Mouse (Mus musculus) fat pad, adult 2 months (tissue): ENCODE data around the gene Rnf130.
"Not testable (repeated sequence)": the region's sequence is repeated elsewhere in the genome, so short reads cannot be mapped to it uniquely, and the experiment has no call there.

Experiments used
- DNase-seq: peaks from one replicate; pipeline ENCODE4 v3.0.0-alpha.2; 2011; ENCODE audit warnings: low read depth, low spot score; ENCODE audit errors: extremely low read depth

The Rnf130 gene

DNA sequence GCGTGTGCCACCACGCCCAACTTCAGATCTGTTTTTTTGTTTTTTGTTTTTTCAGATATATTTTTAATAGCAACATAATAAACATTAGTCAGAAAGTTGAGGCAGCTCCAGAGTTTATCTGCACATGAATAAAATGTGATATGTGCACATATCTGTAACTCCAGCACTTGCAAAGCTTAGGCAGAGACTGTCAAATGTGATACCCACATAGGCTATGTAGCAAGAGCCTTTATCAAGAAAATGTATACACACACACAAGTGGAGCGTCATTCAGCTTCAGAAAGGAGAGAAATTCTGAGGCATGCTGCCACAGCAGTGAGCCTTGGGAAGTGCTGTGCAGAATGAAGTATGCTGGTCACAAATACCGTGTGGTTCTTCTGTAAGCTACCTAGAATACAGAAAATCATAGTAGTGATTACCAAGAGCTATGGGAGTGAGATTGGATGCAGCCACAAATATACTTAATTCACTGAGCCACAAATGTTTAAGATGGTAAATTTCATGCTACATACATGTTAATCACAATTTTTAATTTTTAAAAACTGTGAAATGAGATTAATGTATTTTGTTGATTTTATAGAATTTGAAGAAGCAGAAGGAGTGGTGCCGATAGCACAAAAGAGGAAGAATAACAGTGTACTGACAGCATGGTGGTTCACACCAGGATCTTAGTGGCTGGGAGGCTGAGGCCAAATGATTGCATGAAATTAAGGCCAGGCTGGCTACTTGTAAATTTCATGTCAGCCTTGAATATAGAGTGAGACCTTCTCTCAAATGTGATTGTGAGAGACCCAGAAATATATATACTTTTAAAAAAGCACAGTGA is 56.4 kb downstream of the Rnf130 start:
- DNase-seq: no peak

DNA sequence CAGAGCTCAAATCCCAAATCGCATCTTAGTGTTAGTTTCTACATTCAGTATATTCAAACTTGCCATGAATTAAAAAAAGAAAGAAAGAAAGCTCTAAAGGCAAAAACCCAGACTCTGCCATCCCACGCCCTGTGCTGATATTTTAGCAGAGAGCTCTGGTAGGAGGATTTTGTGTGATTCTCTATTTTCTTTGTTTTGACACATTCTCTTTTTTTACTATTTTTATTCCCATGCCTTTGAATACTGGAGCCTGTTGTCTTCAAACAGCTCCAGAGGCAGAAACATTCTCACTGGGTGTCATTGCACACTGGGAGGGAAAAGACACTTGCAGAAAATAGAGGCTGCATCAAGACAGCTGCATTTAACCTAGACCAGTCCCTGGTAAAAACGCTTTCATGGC is 61.1 kb downstream of the Rnf130 start:
- DNase-seq: no peak

DNA sequence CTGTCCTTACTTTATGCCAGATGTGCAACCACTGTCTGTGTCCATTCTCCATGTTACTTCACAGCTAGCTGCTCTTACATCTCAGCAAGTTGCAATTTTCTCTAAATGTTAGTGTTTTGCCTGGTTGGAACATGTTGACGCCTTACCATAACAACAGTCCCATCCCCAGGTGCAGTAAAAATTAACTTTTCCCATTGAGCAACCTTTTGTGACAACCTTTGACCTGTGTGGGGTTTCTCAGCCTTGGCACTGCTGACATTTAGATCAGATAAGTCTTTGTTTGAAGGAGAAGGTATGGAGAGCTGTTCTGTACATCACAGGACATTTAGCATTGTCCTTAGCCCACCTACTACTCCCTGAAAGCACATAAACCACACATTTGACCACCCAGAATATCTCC is 64.7 kb downstream of the Rnf130 start:
- DNase-seq: no peak

DNA sequence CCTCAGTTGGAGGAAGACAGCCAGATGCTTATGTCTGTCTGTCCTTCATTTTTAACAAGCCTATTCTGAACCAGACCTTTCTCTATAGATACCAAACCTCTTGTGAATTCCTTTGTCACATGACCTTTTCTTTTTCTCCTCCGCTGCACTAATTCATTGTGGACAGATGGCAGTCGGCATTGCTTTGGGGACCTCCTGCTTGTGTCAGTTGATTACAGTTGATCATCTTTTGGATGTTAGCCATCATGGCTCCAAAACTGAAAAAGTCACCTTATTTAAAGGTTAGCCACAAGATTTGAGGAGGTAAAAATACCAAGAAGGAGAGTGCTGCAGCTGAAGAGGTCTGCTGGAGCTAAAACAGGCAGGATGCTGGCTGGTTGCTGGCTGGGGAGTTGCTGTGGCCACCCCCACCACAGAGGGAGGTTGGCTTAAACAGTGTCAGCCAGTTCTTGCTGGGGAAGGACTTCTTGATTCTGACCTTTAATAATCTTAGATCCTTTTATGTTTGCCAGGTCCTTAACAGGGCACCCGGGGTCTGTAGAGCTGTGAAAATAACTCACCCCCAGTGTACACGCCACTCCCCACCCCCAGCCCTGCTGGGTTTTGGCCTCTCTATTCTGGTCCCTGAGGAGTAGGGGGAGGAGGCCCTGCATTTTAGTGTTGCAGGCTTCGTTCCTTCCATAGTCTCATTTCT is 66.0 kb downstream of the Rnf130 start:
- DNase-seq: no peak

DNA sequence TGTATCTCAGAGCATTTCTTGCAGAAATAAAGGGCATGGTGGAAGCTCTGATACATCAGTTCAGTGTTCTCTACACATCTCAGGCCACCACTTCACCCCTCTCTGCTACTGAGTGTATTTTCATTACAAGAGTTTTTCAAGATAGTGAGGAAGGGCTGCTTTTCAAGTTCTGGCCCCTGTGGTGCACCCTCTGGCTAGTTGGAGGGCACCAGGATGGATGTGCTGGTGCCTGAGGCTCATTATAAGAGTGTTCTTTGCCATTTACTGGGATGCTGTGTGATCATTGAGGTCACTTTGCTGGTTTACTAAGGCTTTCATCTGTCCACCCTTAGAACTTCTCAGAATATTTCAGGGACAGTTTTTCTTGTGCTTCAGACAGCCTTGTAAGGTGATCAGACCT is 66.5 kb downstream of the Rnf130 start:
- no peak for DNase-seq

DNA sequence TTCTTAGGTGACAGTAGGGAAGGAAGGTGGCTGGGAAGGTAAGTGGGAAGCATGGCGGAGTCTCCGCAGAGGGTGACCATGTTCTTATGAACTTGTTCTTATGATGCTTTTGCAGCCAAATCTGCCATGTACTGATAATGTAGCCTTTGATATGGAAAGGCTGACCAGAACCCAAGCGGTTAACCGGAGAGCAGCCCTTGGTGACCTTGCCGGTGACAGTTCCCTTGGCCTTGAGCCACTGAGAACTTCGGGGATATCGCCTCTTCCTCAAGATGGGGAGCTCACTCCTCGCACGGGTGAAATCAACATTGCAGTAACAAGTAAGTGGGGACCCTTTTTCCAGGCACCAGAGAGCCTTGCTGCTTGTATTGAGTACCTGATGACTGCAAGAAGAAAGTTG is 70.5 kb downstream of the Rnf130 start:
- no peak for DNase-seq

DNA sequence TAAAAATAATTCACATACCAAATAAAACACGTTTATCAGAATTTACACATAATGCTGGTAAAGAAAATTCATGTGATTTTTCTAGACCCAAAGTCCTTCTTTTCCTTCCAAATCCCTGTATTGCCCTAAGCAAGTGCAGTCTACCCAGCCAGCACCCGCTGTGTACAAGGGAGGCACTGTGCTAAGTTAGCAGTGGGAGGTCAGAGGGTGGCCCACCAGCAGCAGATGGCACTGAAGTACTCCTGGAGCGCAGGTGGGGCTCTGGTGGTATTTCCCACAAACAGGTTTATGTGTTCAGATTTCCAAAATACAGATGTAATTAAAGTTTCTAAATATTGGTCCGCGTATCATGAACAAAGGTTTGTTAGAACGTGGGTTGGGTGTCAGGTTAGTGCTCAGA is 71.9 kb downstream of the Rnf130 start:
- no peak for DNase-seq

DNA sequence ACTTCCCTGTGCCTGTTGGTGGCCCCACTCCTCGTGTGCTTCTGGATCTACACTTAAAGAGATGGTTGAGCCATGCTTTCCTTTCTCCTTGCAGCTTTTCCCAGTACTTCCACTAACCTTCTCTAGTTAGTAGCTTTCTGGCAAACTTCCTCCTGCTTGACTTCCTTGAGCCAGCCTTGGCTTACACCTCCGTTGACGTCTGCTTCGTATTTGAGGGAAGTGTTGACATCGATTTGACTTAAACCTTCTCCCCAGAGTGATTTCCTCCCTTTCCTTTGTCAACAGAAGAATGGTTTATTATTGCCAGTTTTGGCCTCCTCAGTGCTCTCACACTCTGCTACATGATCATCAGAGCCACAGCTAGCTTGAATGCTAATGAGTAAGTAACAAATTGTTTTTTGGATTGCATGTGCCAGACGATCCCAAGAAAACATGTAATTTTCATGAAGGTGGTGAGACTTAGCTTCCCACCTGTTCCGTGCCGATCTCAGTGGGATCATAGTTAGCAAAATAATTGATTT is 73.9 kb downstream of the Rnf130 start:
- DNase-seq: no peak

DNA sequence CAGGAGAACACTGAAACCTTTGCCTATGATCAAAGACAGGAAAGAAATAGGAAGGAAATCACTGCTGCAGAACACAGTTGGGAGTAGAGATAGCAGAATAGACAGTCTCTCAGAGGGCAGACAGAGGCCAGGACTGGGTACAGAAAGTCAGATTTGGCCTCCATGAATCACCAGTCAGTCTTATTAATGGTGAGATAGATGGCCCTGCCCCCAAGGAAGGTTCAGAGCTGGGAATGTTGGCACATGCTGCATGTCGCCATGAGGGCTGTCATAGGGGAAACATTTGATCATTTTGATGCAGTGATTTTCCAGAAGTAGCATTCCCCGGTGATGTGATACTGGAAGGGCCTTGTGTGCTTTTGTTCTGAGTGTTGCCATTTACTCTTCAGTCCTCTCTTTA is 74.5 kb downstream of the Rnf130 start:
- DNase-seq: no peak

DNA sequence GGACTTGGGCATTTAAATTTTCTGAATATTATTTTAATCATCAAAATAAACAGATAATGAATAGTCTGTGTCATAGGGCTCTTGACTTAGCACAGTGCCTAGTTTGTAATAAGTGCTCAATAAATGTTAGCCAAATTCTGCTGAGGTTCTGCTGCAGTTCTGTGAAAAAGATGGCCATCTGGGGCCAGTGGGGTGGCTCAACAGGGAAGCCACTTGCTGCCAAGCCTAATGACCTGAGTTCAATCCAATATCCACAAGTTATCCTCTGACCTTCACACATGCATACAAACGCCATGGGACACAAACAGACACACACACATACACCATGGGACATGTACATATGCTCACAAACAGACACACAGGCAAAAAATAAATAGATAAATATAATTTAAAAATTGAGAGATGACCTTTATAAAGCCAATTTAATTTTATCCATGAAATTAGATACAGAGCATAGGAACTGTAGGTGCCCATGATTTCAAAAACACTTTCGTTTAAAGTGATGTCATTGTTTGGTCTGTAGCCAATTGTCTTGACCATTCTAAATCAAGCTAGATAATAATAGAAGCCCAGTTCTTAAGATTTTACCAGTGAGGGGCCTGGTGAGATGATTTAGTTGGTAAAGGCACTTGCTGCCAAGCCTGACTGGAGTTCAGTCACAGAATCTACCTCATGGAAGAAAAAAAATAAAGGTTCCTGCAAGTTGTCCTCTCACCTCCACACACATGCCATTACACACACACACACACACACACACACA is 75.6 kb downstream of the Rnf130 start:
- no peak for DNase-seq

DNA sequence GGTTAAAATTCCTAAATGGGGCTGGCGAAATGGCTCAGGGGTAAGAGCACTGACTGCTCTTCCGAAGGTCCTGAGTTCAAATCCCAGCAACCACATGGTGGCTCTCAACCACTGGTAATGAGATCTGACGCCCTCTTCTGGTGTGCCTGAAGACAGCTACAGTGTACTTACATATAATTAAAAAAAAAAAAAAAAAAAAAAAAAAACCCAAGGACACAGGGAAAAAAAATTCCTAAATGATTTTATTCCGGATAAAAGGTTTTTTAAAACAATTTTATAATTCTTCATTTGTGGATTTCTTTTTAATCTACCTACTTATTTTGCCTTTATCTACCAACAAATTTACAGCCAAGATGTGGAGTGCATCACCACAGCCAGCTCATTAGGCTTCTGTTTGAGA is 76.8 kb downstream of the Rnf130 start:
- DNase-seq: not testable (repeated sequence)

DNA sequence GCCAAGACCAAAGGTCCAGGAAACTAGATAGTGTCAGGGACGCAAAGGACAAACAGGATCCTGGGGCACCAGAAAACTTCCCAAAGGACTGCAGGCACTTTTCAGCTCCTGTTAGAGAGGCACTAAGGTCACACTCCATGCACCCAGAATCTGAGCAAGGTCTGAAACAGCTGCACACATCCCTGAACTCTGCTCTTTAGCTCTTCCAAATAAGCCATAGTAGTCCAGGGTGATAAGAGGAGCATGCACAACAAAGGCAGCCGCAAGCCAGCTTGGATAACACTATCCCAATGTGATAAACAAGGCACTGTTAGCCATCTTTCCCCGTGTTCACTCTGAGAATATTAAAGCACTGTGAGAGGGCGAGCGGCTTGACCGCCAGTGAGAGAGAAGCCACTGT is 78.9 kb downstream of the Rnf130 start:
- no peak for DNase-seq

DNA sequence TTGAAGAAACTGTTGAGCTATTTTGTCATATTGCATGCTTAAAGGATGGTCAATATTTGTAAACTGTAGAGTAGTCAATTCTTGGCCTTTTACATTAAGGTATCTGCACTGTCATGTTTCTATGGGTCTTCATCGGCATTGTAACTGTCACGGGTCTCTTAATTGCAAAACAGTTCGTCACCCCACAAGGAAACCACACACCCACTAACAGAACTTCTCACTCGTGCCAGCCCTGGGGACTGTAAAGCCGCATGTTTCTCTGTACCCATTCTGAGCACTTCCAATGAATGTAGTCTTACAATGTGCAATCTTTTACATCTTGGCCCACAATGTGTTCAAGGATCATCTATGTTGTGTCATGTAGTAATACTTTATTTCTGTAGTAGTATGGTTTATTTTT is 80.1 kb downstream of the Rnf130 start:
- DNase-seq: no peak

DNA sequence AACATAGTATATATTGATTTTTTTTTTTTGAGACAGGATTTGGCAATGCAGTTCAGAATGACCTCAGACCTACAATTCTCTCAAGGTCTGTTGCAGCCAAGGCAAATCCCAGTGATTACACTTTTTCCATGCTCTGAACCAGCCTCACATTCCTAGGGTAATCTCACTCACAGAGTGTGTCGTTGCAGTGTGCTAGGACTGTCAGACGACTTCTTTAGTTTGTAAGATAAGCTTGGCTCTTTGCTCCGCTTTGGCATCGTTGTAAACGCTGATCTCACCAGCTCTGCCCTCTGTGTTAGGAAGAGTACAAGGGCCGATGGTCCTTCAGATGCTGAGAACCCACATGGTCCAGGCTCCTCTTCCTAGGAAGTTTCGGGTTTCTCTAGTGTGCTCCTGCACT is 80.9 kb downstream of the Rnf130 start:
- no peak for DNase-seq

DNA sequence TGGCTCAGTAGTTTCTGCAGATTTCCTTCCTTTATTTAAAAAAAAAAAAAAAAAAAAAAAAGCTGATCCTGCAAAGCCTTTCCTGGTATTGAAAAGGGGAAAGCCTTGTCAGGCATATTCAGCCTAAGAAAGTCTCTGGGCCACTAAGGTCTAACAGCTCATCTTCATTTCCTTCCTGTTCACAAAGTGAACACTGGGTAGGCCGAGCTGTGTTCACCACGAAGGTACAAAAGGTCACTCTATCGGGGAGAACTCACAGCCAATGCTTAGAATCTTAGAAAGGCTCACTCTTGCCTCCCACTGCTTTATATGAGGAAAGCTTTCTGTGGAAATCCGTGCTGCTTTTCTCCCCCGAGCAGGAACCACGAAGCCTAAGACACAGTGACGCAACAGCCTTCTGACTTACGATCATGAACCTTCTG is 83.7 kb downstream of the Rnf130 start:
- DNase-seq: no peak

DNA sequence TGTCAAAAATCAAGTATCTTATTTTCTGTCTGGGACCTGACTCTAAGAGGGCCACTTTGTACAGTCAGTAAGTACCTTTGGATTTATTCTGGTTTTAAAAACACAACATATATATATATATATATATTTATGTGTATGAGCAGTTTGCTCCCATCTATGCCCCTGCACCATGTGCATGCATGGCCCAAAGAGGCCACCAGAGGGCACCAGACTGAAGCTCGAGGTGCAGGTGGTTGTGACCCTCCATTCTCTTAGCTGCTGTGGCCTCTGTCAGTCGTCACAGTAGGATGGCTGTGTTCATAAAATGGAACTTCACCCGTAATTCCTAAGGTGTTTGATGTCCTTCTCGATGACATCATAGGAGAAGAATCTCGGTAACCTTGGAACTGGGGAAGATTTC is 89.2 kb downstream of the Rnf130 start:
- no peak for DNase-seq

DNA sequence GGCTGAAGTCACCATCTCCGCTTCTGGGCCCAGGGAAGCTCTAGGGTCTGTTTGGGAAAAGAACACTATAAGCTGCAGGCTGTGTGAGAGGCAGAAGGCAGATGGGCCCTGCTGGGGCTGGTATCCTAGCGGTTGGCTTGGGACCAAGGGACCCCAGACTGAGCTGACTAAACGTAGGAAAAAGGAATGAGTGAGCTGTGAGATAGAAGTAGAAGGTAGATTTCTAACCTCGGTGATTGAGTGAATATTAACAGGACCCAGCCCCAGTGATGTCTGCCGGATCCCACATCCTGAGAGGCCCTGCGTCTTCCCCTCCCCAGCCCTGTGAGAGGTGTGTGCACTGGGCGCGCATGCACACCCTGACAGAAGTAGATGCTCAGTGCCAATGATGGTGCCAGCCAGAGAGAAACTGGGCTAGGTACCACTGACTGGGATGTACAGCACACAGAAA is 97.5 kb downstream of the Rnf130 start:
- DNase-seq: no peak

DNA sequence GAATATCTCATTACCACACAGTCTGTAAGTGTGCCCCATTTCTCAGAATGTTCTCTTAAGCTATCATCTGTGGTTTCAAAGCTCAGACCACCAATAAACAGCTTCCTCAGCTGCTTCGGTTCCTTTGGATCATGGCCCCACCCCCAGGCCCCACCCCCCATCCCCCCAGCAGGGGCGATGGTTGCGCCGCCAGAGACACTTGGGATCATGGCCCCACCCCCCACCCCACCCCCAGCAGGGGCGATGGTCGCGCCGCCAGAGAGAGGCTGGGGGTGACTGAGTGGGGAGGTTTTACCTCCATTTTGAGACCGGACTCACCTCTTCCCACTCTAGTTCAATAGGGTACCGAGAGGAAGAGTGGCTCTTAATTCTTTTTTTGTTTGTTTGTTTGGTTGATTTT is 102.6 kb downstream of the Rnf130 start:
- DNase-seq: no peak

DNA sequence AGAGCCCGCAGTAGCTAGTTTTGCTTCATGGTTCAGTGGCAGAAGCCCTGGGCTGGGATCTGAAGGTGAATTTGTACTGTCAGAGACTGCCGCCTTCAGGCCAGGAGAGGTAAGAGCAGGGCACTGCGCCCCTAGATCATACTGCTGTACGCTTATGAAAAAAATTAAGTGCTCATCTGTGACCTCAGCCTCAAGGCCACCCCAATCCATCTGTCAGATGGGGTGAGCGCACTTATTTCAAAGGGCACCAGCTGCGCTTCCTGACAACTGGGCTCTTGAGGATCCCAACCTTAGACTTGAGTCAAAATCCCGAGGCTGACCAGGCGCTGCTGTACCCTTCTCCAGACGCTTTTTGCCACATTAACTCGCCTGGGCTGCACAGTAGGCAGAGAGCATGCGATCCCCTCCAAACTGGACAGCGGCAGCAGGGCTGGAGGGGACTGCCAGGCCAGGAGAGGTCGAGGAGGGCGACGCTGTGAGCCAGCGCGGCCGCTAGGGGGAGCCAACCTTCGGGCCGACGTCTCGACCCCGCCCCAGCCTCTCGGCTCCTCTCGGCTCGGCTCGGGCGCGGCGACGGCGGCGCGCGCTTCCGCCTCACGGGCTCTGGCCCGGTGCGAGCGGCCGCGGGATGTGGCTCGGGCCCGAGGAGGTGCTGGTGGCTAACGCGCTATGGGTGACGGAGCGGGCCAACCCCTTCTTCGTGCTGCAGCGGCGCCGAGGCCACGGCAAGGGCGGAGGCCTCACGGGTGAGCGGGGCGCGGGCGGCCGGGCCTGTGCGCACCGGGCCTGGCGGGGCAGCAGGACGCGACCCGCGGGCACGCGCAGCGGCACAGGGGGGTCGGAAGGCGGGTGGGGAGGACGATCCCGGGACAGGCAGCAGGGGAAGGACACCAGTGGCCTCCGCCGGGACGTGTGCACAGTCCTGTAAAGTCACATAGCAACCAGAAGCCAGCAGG is 105.9 kb downstream of the Rnf130 start, which contains the start of gene Tbc1d9b:
Tbc1d9b (plus strand) TSS at position 586 of the 956 bp plus-strand sequence.
- DNase-seq: no peak

DNA sequence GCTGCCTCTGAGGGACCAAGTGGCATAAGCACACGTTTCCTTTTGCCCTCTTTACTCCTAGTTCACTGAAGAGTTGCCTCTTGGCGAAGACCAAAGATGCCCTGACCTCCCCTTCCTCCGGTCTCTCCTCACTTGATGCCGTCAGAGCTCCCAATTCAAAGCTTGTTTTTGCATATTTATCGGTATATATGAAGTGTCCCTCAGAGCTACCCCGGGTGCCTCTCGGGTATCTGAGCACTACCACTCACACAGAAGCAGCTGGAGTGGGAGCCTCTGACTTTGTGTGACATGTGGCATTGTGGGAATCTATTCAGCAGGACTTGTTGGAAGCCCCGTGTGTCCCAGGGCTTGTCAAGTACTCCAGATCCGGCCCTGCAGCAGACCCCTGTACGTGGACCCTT is 106.7 kb downstream of the Rnf130 start:
- no peak for DNase-seq
